Mouse (Mus musculus): ENCODE measurements around the gene Syn3.

DNA sequence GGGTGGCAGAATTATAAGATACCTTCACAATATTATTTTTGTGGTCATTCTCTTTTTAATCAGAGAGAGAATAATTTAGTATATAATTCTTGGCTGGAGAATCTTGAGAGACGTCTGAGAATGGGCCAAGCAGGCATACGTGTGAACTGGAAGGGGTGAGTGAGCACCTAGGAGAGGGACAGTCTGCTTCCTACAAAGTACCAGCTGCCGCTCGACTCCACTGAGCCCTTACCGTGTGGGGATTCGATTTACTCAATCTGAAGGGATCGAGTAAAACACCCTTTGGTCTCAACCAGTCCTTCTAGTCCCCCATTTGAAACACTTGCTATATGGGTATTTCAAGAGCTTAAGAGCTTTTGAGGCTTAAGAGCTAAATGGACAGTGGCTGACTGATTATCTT lies 296.9 kb downstream of the Syn3 start:
- TF ChIP-seq POLR2A (IDR thresholded peaks at IDR 0.05; ENCODE audit: control insufficient read depth, extremely low read depth, insufficient read depth, low read length, poor library complexity) (no peak), CTCF (IDR thresholded peaks at IDR 0.05; ENCODE audit: borderline replicate concordance, control insufficient read depth, extremely low read depth, insufficient read depth, low read length, poor library complexity) (no peak)

Measured in thymus, adult 2 months (tissue).